Mouse (Mus musculus): Measurements from ENCODE around the gene Adamts10. TPM values are rescaled to one million over a fixed set of nuclear protein-coding genes. Genes with fewer than 3 reads are reported as not detected.

The Adamts10 gene
- polyA plus RNA-seq, 1 experiment, result not detected

- TF ChIP-seq CTCF (IDR thresholded peaks at IDR 0.05; ENCODE audit: insufficient read depth, low read depth, low read length) (no peak), POLR2A (IDR thresholded peaks at IDR 0.05; ENCODE audit: insufficient read depth, low read depth, low read length) (no peak)
- Histone ChIP-seq H3K27ac (ENCODE audit: insufficient read depth, low read depth, low read length) (no peak overlapping the region), H3K4me3 (ENCODE audit: insufficient read depth, low read depth, low read length) (no peak overlapping the region), H3K4me1 (ENCODE audit: control insufficient read depth, insufficient read depth, low read length) (no peaks in the 10 kb centered on the region)
- WGBS, result 60% methylated on average over 5 of the region's 5 CpGs
Measured at GRCm38 (mm10) chr17:33510172-33510571, 13.8 kb upstream of the Adamts10 start.

GRCm38 (mm10) chr17:33512441-33513415 lies 11.3 kb upstream of the Adamts10 start:
- no peak overlapping the region for H3K27ac ChIP-seq (ENCODE audit: insufficient read depth, low read depth, low read length)
- 30% methylated on average over 2 of the region's 2 CpGs for WGBS
- no peak for TF ChIP-seq CTCF (IDR thresholded peaks at IDR 0.05; ENCODE audit: insufficient read depth, low read depth, low read length)
- no peak for TF ChIP-seq POLR2A (IDR thresholded peaks at IDR 0.05; ENCODE audit: insufficient read depth, low read depth, low read length)
- no peaks in the 10 kb centered on the region for H3K4me1 ChIP-seq (ENCODE audit: control insufficient read depth, insufficient read depth, low read length)
- H3K4me3 ChIP-seq (ENCODE audit: insufficient read depth, low read depth, low read length), result no peak overlapping the region

GRCm38 (mm10) chr17:33513874-33514273 lies 10.1 kb upstream of the Adamts10 start:
- Histone ChIP-seq H3K4me1 (ENCODE audit: control insufficient read depth, insufficient read depth, low read length) (no peaks in the 10 kb centered on the region), H3K27ac (ENCODE audit: insufficient read depth, low read depth, low read length) (no peak overlapping the region), H3K4me3 (ENCODE audit: insufficient read depth, low read depth, low read length) (no peak overlapping the region)
- TF ChIP-seq POLR2A (IDR thresholded peaks at IDR 0.05; ENCODE audit: insufficient read depth, low read depth, low read length), result no peak
- TF ChIP-seq CTCF (IDR thresholded peaks at IDR 0.05; ENCODE audit: insufficient read depth, low read depth, low read length), result no peak
- WGBS, result 91% methylated on average over 5 of the region's 5 CpGs

GRCm38 (mm10) chr17:33520366-33520765 lies 3.6 kb upstream of the Adamts10 start:
- TF ChIP-seq CTCF (IDR thresholded peaks at IDR 0.05; ENCODE audit: insufficient read depth, low read depth, low read length), result no peak
- no peak for TF ChIP-seq POLR2A (IDR thresholded peaks at IDR 0.05; ENCODE audit: insufficient read depth, low read depth, low read length)
- Histone ChIP-seq H3K4me1 (ENCODE audit: control insufficient read depth, insufficient read depth, low read length) (peaks cover 12% of the 10 kb centered on the region), H3K4me3 (ENCODE audit: insufficient read depth, low read depth, low read length) (no peak overlapping the region), H3K27ac (ENCODE audit: insufficient read depth, low read depth, low read length) (no peak overlapping the region)
- 65% methylated on average over 1 of the region's 1 CpGs for WGBS

GRCm38 (mm10) chr17:33523431-33523917 lies 530 bp upstream of the Adamts10 start:
- WGBS, result 4% methylated on average over 13 of the region's 13 CpGs
- H3K27ac ChIP-seq (ENCODE audit: insufficient read depth, low read depth, low read length), result no peak overlapping the region
- H3K4me3 ChIP-seq (ENCODE audit: insufficient read depth, low read depth, low read length), result peak overlapping the region; percentile 94

GRCm38 (mm10) chr17:33524806-33525373 lies 886 bp downstream of the Adamts10 start:
- Histone ChIP-seq H3K27ac (ENCODE audit: insufficient read depth, low read depth, low read length) (no peak overlapping the region), H3K4me3 (ENCODE audit: insufficient read depth, low read depth, low read length) (0 out of 2 replicates have a peak overlapping the region, but pooled peaks have one; percentile 6), H3K4me1 (ENCODE audit: control insufficient read depth, insufficient read depth, low read length) (peaks cover 16% of the 10 kb centered on the region)
- 39% methylated on average over 2 of the region's 2 CpGs for WGBS
- TF ChIP-seq POLR2A (IDR thresholded peaks at IDR 0.05; ENCODE audit: insufficient read depth, low read depth, low read length) (no peak), CTCF (IDR thresholded peaks at IDR 0.05; ENCODE audit: insufficient read depth, low read depth, low read length) (no peak)

More at GRCm38 (mm10) chr17:33523431-33523917, 530 bp upstream of the Adamts10 start:
- no peak for TF ChIP-seq POLR2A (IDR thresholded peaks at IDR 0.05; ENCODE audit: insufficient read depth, low read depth, low read length)
- TF ChIP-seq CTCF (IDR thresholded peaks at IDR 0.05; ENCODE audit: insufficient read depth, low read depth, low read length), result no peak
- peaks cover 12% of the 10 kb centered on the region for H3K4me1 ChIP-seq (ENCODE audit: control insufficient read depth, insufficient read depth, low read length)

GRCm38 (mm10) chr17:33526506-33526905 lies 2.5 kb downstream of the Adamts10 start:
- WGBS, result 56% methylated on average over 3 of the region's 3 CpGs
- Histone ChIP-seq H3K27ac (ENCODE audit: insufficient read depth, low read depth, low read length) (no peak overlapping the region), H3K4me1 (ENCODE audit: control insufficient read depth, insufficient read depth, low read length) (peaks cover 16% of the 10 kb centered on the region), H3K4me3 (ENCODE audit: insufficient read depth, low read depth, low read length) (no peak overlapping the region)
- no peak for TF ChIP-seq POLR2A (IDR thresholded peaks at IDR 0.05; ENCODE audit: insufficient read depth, low read depth, low read length)
- no peak for TF ChIP-seq CTCF (IDR thresholded peaks at IDR 0.05; ENCODE audit: insufficient read depth, low read depth, low read length)

GRCm38 (mm10) chr17:33539106-33539675 lies 15.2 kb downstream of the Adamts10 start:
- Histone ChIP-seq H3K4me1 (ENCODE audit: control insufficient read depth, insufficient read depth, low read length) (no peaks in the 10 kb centered on the region), H3K27ac (ENCODE audit: insufficient read depth, low read depth, low read length) (no peak overlapping the region), H3K4me3 (ENCODE audit: insufficient read depth, low read depth, low read length) (no peak overlapping the region)
- 83% methylated on average over 3 of the region's 3 CpGs for WGBS
- no peak for TF ChIP-seq POLR2A (IDR thresholded peaks at IDR 0.05; ENCODE audit: insufficient read depth, low read depth, low read length)
- no peak for TF ChIP-seq CTCF (IDR thresholded peaks at IDR 0.05; ENCODE audit: insufficient read depth, low read depth, low read length)

Measured in olfactory bulb, adult 2 months (tissue).